Mouse (Mus musculus): Measurements from ENCODE around the gene Fam114a1.

The Fam114a1 gene

GRCm38 (mm10) chr5:64969861-64970771 is at the start of gene Fam114a1:
TSS of gene Fam114a1 (plus strand) at chr5:64970071.
- DNase-seq, result peak; percentile 82 to 91

- DNase-seq, result no peak
Observed at GRCm38 (mm10) chr5:64922891-64923381, 46.9 kb upstream of the Fam114a1 start.

GRCm38 (mm10) chr5:64932215-64932614 is 37.7 kb upstream of the Fam114a1 start:
- DNase-seq, result no peak

GRCm38 (mm10) chr5:64932775-64933174 is 37.1 kb upstream of the Fam114a1 start:
- DNase-seq, result no peak

- no peak for DNase-seq
Observed at GRCm38 (mm10) chr5:64951486-64951885, 18.4 kb upstream of the Fam114a1 start.

- DNase-seq, result no peak
Observed at GRCm38 (mm10) chr5:64954931-64955330, 14.9 kb upstream of the Fam114a1 start.

- peak; percentile 29 to 42 for DNase-seq
Observed at GRCm38 (mm10) chr5:64958991-64959842, 10.7 kb upstream of the Fam114a1 start.

- peak; percentile 61 to 82 for DNase-seq
Observed at GRCm38 (mm10) chr5:64959843-64960230, 10.0 kb upstream of the Fam114a1 start, which contains the start of gene Tlr6. TSS of gene Tlr6 (minus strand) at chr5:64960097.

GRCm38 (mm10) chr5:64960857-64961391 is 8.9 kb upstream of the Fam114a1 start:
- DNase-seq, result no peak

GRCm38 (mm10) chr5:64963271-64963670 is 6.6 kb upstream of the Fam114a1 start:
- DNase-seq, result no peak

GRCm38 (mm10) chr5:64963735-64964134 is 6.1 kb upstream of the Fam114a1 start:
- DNase-seq, result no peak

GRCm38 (mm10) chr5:64968961-64969860 is 660 bp upstream of the Fam114a1 start:
- peak in 1 of 2 experiments; percentile 30 for DNase-seq

GRCm38 (mm10) chr5:64975121-64975520 is 5.2 kb downstream of the Fam114a1 start:
- no peak for DNase-seq

GRCm38 (mm10) chr5:64977128-64977527 is 7.3 kb downstream of the Fam114a1 start:
- DNase-seq, result no peak

GRCm38 (mm10) chr5:64985971-64986370 is 16.1 kb downstream of the Fam114a1 start:
- DNase-seq, result peak in 1 of 2 experiments; percentile 45

- DNase-seq, result no peak
Observed at GRCm38 (mm10) chr5:64989940-64990339, 20.1 kb downstream of the Fam114a1 start.

- DNase-seq, result no peak
Observed at GRCm38 (mm10) chr5:64992540-64992939, 22.7 kb downstream of the Fam114a1 start.

- no peak for DNase-seq
Observed at GRCm38 (mm10) chr5:64995408-64995807, 25.5 kb downstream of the Fam114a1 start.

GRCm38 (mm10) chr5:65002940-65003824 is 33.3 kb downstream of the Fam114a1 start:
- DNase-seq, result no peak

- DNase-seq, result no peak
Observed at GRCm38 (mm10) chr5:65003946-65004535, 34.2 kb downstream of the Fam114a1 start.

Measured in kidney, postnatal 25 days (tissue).